Comparison of ENCODE assay signal across 26 mouse cellular contexts in the genomic region with DNA sequence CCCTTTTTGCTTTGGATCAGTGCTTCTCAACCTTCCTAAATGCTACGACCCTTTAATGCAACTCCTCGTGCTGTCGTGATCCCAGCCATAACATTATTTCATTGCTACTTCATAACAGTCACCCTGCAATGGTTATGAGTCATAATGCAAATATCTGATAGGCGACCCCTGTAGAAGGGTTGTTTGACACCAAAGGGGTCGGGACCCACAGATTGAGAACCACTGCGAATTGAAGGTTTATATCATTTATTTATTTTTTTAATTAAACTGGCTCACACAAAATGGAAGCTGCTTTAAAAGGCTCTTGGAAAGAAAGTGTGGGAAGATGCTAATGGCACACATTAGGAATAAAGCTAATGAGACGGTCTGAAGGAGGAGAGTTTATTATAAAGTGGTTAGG.
"Had no signal": no experiment of that assay in that cellular context is flagged by ENCODE, and none has a peak within 500 bp of the region (broad histone marks: within the 10 kb centered on the region; RNA-seq: fewer than 3 reads in every experiment).

No protein-coding gene starts in this region.

- H3K4me2 ChIP-seq: embryonic facial prominence, embryonic 12.5 days; embryonic facial prominence, embryonic 13.5 days; embryonic facial prominence, embryonic 15.5 days; forebrain, embryonic 12.5 days; forebrain, embryonic 13.5 days; forebrain, embryonic 15.5 days; heart, embryonic 11.5 days had no signal

- ATAC-seq: forebrain, embryonic 13.5 days; forebrain, embryonic 14.5 days; forebrain, embryonic 15.5 days had no signal

- H3K9ac ChIP-seq: embryonic facial prominence, embryonic 12.5 days; embryonic facial prominence, embryonic 13.5 days; embryonic facial prominence, embryonic 15.5 days; forebrain, embryonic 12.5 days; forebrain, embryonic 13.5 days; forebrain, embryonic 15.5 days had no signal

- H3K27ac ChIP-seq: embryonic facial prominence, embryonic 10.5 days; embryonic facial prominence, embryonic 12.5 days; embryonic facial prominence, embryonic 13.5 days; embryonic facial prominence, embryonic 15.5 days; forebrain, embryonic 10.5 days; forebrain, embryonic 12.5 days; forebrain, embryonic 13.5 days; forebrain, embryonic 15.5 days; gastrocnemius, adult 2 months; heart, adult 2 months had no signal

- H3K4me3 ChIP-seq: embryonic facial prominence, embryonic 10.5 days; embryonic facial prominence, embryonic 12.5 days; embryonic facial prominence, embryonic 13.5 days; embryonic facial prominence, embryonic 15.5 days; erythroblast, embryonic 14.5 days; forebrain, embryonic 10.5 days; forebrain, embryonic 12.5 days; forebrain, embryonic 13.5 days; forebrain, embryonic 15.5 days; gastrocnemius, adult 2 months; heart, adult 2 months; heart, embryonic 10.5 days had no signal

- H3K27me3 ChIP-seq: embryonic facial prominence, embryonic 12.5 days; embryonic facial prominence, embryonic 13.5 days; embryonic facial prominence, embryonic 15.5 days; forebrain, embryonic 12.5 days; forebrain, embryonic 13.5 days; forebrain, embryonic 15.5 days had no signal

- H3K36me3 ChIP-seq: embryonic facial prominence, embryonic 13.5 days; embryonic facial prominence, embryonic 15.5 days; forebrain, embryonic 12.5 days; forebrain, embryonic 15.5 days had no signal

- DNase-seq: cerebellum, adult 9-10 months; cerebellum, adult 9-11 months; cerebellum, postnatal 10 days; cerebellum, postnatal 14 days; cerebellum, postnatal 25 days; cerebellum, postnatal 36 days; embryo, embryonic 11 days; gastrocnemius, adult 2 months; gastrocnemius, postnatal 10 days; gastrocnemius, postnatal 14 days; gastrocnemius, postnatal 25 days; gastrocnemius, postnatal 36 days; heart, adult 18-20 months; heart, adult 2 months had no signal

- H3K9me3 ChIP-seq: embryonic facial prominence, embryonic 10.5 days; embryonic facial prominence, embryonic 12.5 days; embryonic facial prominence, embryonic 13.5 days; embryonic facial prominence, embryonic 15.5 days; forebrain, embryonic 10.5 days; forebrain, embryonic 12.5 days; forebrain, embryonic 13.5 days; forebrain, embryonic 15.5 days; heart, embryonic 10.5 days had no signal
